In genomic region chr5:54582175-54582574, GRCm38 (mm10) we compare ENCODE assay signal across 27 mouse cellular contexts.
"Had no signal": no experiment of that assay in that cellular context is flagged by ENCODE, and none has a peak within 500 bp of the region (broad histone marks: within the 10 kb centered on the region; RNA-seq: fewer than 3 reads in every experiment).

No protein-coding gene starts in this region.

- H3K9me3 ChIP-seq: heart, embryonic 10.5 days; heart, embryonic 12.5 days; hindbrain, embryonic 10.5 days; hindbrain, embryonic 13.5 days; hindbrain, embryonic 15.5 days; kidney, embryonic 15.5 days; limb, embryonic 13.5 days; limb, embryonic 15.5 days; liver, embryonic 12.5 days had no signal

- H3K4me1 ChIP-seq: heart, embryonic 10.5 days; heart, embryonic 12.5 days; hindbrain, embryonic 10.5 days; hindbrain, embryonic 13.5 days; hindbrain, embryonic 15.5 days; kidney, embryonic 15.5 days; limb, embryonic 13.5 days; limb, embryonic 15.5 days; liver, embryonic 12.5 days had no signal

- H3K4me3 ChIP-seq: gastrocnemius, adult 2 months; heart, embryonic 10.5 days; heart, embryonic 12.5 days; hindbrain, embryonic 10.5 days; hindbrain, embryonic 13.5 days; hindbrain, embryonic 15.5 days; kidney, embryonic 15.5 days; limb, embryonic 13.5 days; limb, embryonic 15.5 days; liver, embryonic 12.5 days had no signal

- H3K4me2 ChIP-seq: heart, embryonic 12.5 days; hindbrain, embryonic 13.5 days; hindbrain, embryonic 15.5 days; kidney, embryonic 15.5 days; limb, embryonic 13.5 days; limb, embryonic 15.5 days; liver, embryonic 12.5 days had no signal

- ATAC-seq: hindbrain, postnatal 0 days; intestine, embryonic 16.5 days; liver, embryonic 12.5 days had no signal

- DNase-seq: gastrocnemius, adult 2 months; gastrocnemius, postnatal 10 days; gastrocnemius, postnatal 25 days; heart, adult 18-20 months; heart, postnatal 10 days; heart, postnatal 4 days; kidney, adult 11 months; kidney, adult 2 months; kidney, adult 9 months; kidney, postnatal 14 days; kidney, postnatal 36 days; layer of hippocampus, adult 9-11 months; layer of hippocampus, postnatal 36 days; left cerebral cortex, postnatal 4 days had no signal

- H3K27ac ChIP-seq: gastrocnemius, adult 2 months; heart, embryonic 10.5 days; hindbrain, embryonic 10.5 days; hindbrain, embryonic 13.5 days; hindbrain, embryonic 15.5 days; hindbrain, postnatal 0 days; kidney, embryonic 15.5 days; kidney, postnatal 0 days; limb, embryonic 13.5 days; limb, embryonic 15.5 days; liver, embryonic 12.5 days; liver, embryonic 14.5 days had no signal

- H3K36me3 ChIP-seq: heart, embryonic 10.5 days; heart, embryonic 12.5 days; hindbrain, embryonic 10.5 days; hindbrain, embryonic 13.5 days; hindbrain, embryonic 15.5 days; kidney, embryonic 15.5 days; limb, embryonic 13.5 days; limb, embryonic 15.5 days; liver, embryonic 12.5 days had no signal

- H3K9ac ChIP-seq: heart, embryonic 12.5 days; hindbrain, embryonic 13.5 days; hindbrain, embryonic 15.5 days; kidney, embryonic 15.5 days; limb, embryonic 13.5 days; limb, embryonic 15.5 days; liver, embryonic 12.5 days; liver, embryonic 14.5 days had no signal

- H3K27me3 ChIP-seq: heart, embryonic 12.5 days; hindbrain, embryonic 13.5 days; hindbrain, embryonic 15.5 days; kidney, embryonic 15.5 days; limb, embryonic 13.5 days; limb, embryonic 15.5 days; liver, embryonic 12.5 days had no signal
